Mouse (Mus musculus): Measurements from ENCODE around the gene Ece1. TPM values are rescaled to one million over a fixed set of nuclear protein-coding genes. Genes with fewer than 3 reads are reported as not detected.

Ece1 gene
- polyA plus RNA-seq (2012; rRNA removed) (5.1 and 11.4 TPM in 2 replicates), polyA plus RNA-seq (2014; fragmentation: Nextera tagmentation; extraction: Ambion mirVana) (15.9 and 17.6 TPM in 2 replicates)

GRCm38 (mm10) chr4:137862019-137862418 is at the start of gene Ece1:
Ece1 (plus strand) TSS chr4:137862237.
- WGBS (ENCODE audit: insufficient replicate concordance) = under 1% methylated on average over 37 of the region's 37 CpGs
- Histone ChIP-seq H3K36me3 (replicated peaks; ENCODE audit: control insufficient read depth, insufficient read depth, low read depth) (no peaks in the 10 kb centered on the region), H3K9me3 (ENCODE audit: control insufficient read depth, low read length) (no peaks in the 10 kb centered on the region), H3K27ac (no peak within 1 kb of the TSS), H3K9ac (replicated peaks) (peak within 1 kb of the TSS; percentile 60), H3K27me3 (ENCODE audit: control insufficient read depth, insufficient read depth, low read length) (peaks cover 10% of the 10 kb centered on the region), H3K4me3 (ENCODE audit: insufficient read depth in 1 of 2, low read depth in 2 of 2, low read length in 2 of 2) (peak within 1 kb of the TSS; percentile 55 to 66), H3K4me1 (replicated peaks; ENCODE audit: control insufficient read depth in 2 of 2, insufficient read depth in 2 of 2, low read length in 1 of 2) (peaks cover 0 to 17% of the 10 kb centered on the region in 2 experiments; a peak in 2 of 4 replicates), H3K4me2 (ENCODE audit: low read depth) (peak within 1 kb of the TSS; percentile 74)
- DNase-seq (ENCODE audit: low read depth in 3 of 3, low spot score in 3 of 3) (peak; percentile 63 to 74 (median 72)), ATAC-seq (ENCODE audit: insufficient read depth) (peak; percentile 89)
- no peak for TF ChIP-seq CTCF (IDR thresholded peaks at IDR 0.05; ENCODE audit: low read depth)
- TF ChIP-seq EP300 (IDR thresholded peaks at IDR 0.05; ENCODE audit: low read depth) = no peak

- DNase-seq (ENCODE audit: low read depth in 3 of 3, low spot score in 3 of 3) (no peak), ATAC-seq (ENCODE audit: insufficient read depth) (no peak)
- no peak overlapping the region for H3K4me2 ChIP-seq (ENCODE audit: low read depth)
- no peak overlapping the region for H3K27ac ChIP-seq
- H3K9me3 ChIP-seq (ENCODE audit: control insufficient read depth, low read length) = no peaks in the 10 kb centered on the region
- H3K27me3 ChIP-seq (ENCODE audit: control insufficient read depth, insufficient read depth, low read length) = no peaks in the 10 kb centered on the region; the same call in 1 of the 2 replicates
- 50% methylated on average over 13 of the region's 13 CpGs for WGBS (ENCODE audit: insufficient replicate concordance)
- no peak overlapping the region for H3K4me3 ChIP-seq (ENCODE audit: insufficient read depth in 1 of 2, low read depth in 2 of 2, low read length in 2 of 2)
- no peak overlapping the region for H3K9ac ChIP-seq (replicated peaks)
- H3K36me3 ChIP-seq (replicated peaks; ENCODE audit: control insufficient read depth, insufficient read depth, low read depth) = no peaks in the 10 kb centered on the region
- TF ChIP-seq EP300 (IDR thresholded peaks at IDR 0.05; ENCODE audit: low read depth) = no peak
- no peak for TF ChIP-seq CTCF (IDR thresholded peaks at IDR 0.05; ENCODE audit: low read depth)
- no peaks in the 10 kb centered on the region for H3K4me1 ChIP-seq (replicated peaks; ENCODE audit: control insufficient read depth in 2 of 2, insufficient read depth in 2 of 2, low read length in 1 of 2)
Measured at GRCm38 (mm10) chr4:137812946-137813708, 48.9 kb upstream of the Ece1 start.

GRCm38 (mm10) chr4:137814140-137814539 is 47.9 kb upstream of the Ece1 start:
- Histone ChIP-seq H3K27me3 (ENCODE audit: control insufficient read depth, insufficient read depth, low read length) (no peaks in the 10 kb centered on the region), H3K4me2 (ENCODE audit: low read depth) (no peak overlapping the region), H3K36me3 (replicated peaks; ENCODE audit: control insufficient read depth, insufficient read depth, low read depth) (no peaks in the 10 kb centered on the region), H3K4me1 (replicated peaks; ENCODE audit: control insufficient read depth in 2 of 2, insufficient read depth in 2 of 2, low read length in 1 of 2) (no peaks in the 10 kb centered on the region), H3K9ac (replicated peaks) (no peak overlapping the region), H3K27ac (no peak overlapping the region), H3K9me3 (ENCODE audit: control insufficient read depth, low read length) (no peaks in the 10 kb centered on the region), H3K4me3 (ENCODE audit: insufficient read depth in 1 of 2, low read depth in 2 of 2, low read length in 2 of 2) (no peak overlapping the region)
- TF ChIP-seq CTCF (IDR thresholded peaks at IDR 0.05; ENCODE audit: low read depth) (no peak), EP300 (IDR thresholded peaks at IDR 0.05; ENCODE audit: low read depth) (no peak)
- ATAC-seq (ENCODE audit: insufficient read depth) (no peak), DNase-seq (ENCODE audit: low read depth in 3 of 3, low spot score in 3 of 3) (no peak)
- 65% methylated on average over 7 of the region's 7 CpGs for WGBS (ENCODE audit: insufficient replicate concordance)

- H3K4me2 ChIP-seq (ENCODE audit: low read depth) = no peak overlapping the region
- H3K36me3 ChIP-seq (replicated peaks; ENCODE audit: control insufficient read depth, insufficient read depth, low read depth) = no peaks in the 10 kb centered on the region
- no peaks in the 10 kb centered on the region for H3K27me3 ChIP-seq (ENCODE audit: control insufficient read depth, insufficient read depth, low read length)
- H3K9me3 ChIP-seq (ENCODE audit: control insufficient read depth, low read length) = no peaks in the 10 kb centered on the region
- no peaks in the 10 kb centered on the region for H3K4me1 ChIP-seq (replicated peaks; ENCODE audit: control insufficient read depth in 2 of 2, insufficient read depth in 2 of 2, low read length in 1 of 2)
- ATAC-seq (ENCODE audit: insufficient read depth) (no peak), DNase-seq (ENCODE audit: low read depth in 3 of 3, low spot score in 3 of 3) (no peak)
- no peak overlapping the region for H3K27ac ChIP-seq
- WGBS (ENCODE audit: insufficient replicate concordance) = 48% methylated on average over 3 of the region's 3 CpGs
- no peak overlapping the region for H3K9ac ChIP-seq (replicated peaks)
- TF ChIP-seq CTCF (IDR thresholded peaks at IDR 0.05; ENCODE audit: low read depth) (no peak), EP300 (IDR thresholded peaks at IDR 0.05; ENCODE audit: low read depth) (no peak)
- H3K4me3 ChIP-seq (ENCODE audit: insufficient read depth in 1 of 2, low read depth in 2 of 2, low read length in 2 of 2) = no peak overlapping the region
Measured at GRCm38 (mm10) chr4:137815473-137815872, 46.6 kb upstream of the Ece1 start.

- no peak for DNase-seq (ENCODE audit: low read depth in 3 of 3, low spot score in 3 of 3)
- Histone ChIP-seq H3K4me1 (replicated peaks; ENCODE audit: control insufficient read depth in 2 of 2, insufficient read depth in 2 of 2, low read length in 1 of 2) (no peaks in the 10 kb centered on the region; a peak in 1 of 4 replicates), H3K9ac (replicated peaks) (no peak overlapping the region), H3K27ac (no peak overlapping the region), H3K4me3 (ENCODE audit: insufficient read depth in 1 of 2, low read depth in 2 of 2, low read length in 2 of 2) (no peak overlapping the region), H3K4me2 (ENCODE audit: low read depth) (no peak overlapping the region), H3K9me3 (ENCODE audit: control insufficient read depth, low read length) (no peaks in the 10 kb centered on the region), H3K36me3 (replicated peaks; ENCODE audit: control insufficient read depth, insufficient read depth, low read depth) (no peaks in the 10 kb centered on the region), H3K27me3 (ENCODE audit: control insufficient read depth, insufficient read depth, low read length) (no peaks in the 10 kb centered on the region)
- 55% methylated on average over 7 of the region's 7 CpGs for WGBS (ENCODE audit: insufficient replicate concordance)
- no peak for ATAC-seq (ENCODE audit: insufficient read depth)
- no peak for TF ChIP-seq CTCF (IDR thresholded peaks at IDR 0.05; ENCODE audit: low read depth)
- TF ChIP-seq EP300 (IDR thresholded peaks at IDR 0.05; ENCODE audit: low read depth) = no peak
Measured at GRCm38 (mm10) chr4:137816216-137816615, 45.8 kb upstream of the Ece1 start.
